Mouse (Mus musculus): ENCODE measurements around the gene Tpo.
A peak's percentile ranks its signal among the peaks of the same experiment; 100 is the strongest.

Gene Tpo

DNA sequence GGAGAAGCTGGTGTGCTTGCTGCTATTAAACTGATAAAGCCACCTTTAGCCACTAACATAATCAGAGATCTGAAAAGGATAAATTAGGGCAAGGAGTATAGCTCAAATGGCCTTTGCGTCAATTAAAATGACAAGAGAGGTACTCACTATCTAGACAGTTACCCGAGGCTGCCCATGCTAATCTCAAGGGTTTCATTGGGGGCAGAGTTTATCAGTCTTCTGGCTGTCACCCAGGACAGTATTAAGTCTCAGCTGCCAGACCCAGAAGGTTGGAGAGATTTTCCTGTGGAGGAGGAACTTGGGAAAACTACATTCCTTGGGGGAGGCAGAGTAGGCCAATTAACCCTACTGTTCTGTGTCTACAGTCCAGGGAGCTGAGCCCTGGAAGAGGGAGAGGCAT lies 63.1 kb downstream of the Tpo start:
- DNase-seq, result no peak

DNA sequence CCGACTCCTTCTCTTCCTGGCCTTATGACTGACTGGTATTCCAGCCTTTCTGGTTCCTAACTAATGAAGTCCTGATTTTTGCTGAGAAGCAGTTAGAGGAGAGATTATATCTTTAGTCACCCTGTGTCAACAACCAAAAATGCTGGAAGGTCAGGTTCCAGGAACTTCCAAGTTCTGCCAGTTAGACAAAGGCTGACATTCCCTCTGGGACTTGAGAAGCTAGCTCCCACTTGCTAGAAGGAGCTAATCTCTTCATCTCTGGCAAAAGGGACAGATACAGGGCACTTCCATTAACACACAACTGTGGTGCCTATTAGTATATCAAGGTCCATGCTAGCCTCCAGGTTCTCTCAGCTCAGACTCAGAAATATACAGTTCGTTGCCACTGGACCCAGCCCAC lies 64.6 kb downstream of the Tpo start:
- no peak for DNase-seq

DNA sequence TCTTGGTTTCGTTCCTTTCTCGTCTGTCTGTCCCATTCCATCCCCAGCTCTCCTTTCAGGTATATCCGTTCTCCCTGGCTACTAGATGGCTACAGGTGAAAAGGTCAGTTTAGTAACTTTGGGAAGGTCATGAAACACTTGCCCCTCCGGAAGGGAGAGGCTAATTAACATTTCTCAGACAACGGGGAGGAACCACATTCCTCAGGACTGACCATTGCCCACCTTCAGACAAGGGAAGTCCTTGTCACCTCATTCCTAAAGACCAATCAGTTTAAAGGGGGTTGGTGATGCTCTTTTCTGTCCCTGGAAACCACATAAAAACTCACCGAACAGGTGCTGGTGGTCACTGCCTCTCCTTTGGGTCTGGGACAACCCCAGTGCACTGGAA lies 70.3 kb downstream of the Tpo start:
- no peak for DNase-seq

GRCm38 (mm10) chr12:30061503-30062117 lies 70.8 kb downstream of the Tpo start:
- DNase-seq, result no peak

DNA sequence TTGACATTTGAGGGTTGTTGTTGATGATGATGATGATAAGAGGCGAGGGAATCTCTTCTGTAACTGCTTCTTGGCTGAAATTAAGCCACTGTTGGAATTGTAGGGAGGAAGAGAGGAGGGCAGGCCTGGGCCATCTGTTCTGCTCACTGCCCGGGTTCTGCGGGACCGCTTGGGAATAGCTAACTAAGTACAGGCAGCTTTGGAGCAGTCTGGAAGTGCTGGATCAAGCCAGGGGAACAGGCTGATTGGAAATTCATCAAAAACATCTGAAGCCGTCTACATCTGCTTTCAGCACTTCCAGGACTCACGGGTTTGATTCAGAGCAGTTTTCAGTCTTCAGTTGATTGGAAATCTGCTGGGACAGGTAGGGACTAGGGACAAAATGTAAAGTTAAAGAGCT lies 74.4 kb downstream of the Tpo start:
- no peak for DNase-seq

- DNase-seq, result no peak
These were observed 77.5 kb downstream of the Tpo start for GRCm38 (mm10) chr12:30054761-30055540.

DNA sequence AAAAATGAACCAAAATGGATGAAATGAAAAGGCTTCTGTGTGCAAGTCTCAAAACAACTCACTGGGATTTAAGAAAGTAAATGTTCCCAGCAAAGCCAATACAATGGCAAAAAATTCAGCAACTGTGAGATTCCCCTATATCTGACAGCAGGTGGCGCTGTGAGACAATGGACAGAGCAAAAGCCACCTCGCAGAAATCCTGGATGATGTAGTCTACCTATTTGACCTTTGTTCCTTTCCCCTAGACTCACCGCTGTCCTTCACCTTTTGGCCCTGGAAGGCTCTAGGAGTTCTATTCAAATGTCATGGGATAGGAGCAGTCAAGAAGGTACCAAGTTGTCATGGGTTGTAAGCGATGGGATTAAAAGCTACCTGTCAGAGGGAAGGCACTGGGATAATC lies 82.2 kb downstream of the Tpo start:
- DNase-seq, result peak; percentile 47

DNA sequence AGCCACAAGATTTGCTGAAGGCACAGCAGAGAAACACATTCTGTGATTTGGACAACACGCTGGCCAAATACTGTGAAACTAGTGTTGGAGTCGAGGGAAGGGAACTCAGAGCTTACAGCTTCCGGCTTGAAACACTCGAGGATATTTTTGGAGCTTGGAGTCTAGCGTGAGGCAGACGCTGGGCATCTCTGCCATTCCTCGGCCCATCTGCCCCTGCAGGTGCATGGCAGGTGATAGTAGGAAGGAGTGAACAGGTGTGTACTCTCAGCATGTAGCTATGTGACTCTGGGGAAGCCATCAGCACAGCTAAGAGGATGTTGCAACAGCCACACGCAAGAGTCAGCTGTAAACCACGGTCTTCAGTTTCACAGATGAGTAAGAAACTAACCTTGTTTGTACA lies 82.6 kb downstream of the Tpo start:
- no peak for DNase-seq

GRCm38 (mm10) chr12:30048848-30049247 lies 83.6 kb downstream of the Tpo start:
- no peak for DNase-seq

DNA sequence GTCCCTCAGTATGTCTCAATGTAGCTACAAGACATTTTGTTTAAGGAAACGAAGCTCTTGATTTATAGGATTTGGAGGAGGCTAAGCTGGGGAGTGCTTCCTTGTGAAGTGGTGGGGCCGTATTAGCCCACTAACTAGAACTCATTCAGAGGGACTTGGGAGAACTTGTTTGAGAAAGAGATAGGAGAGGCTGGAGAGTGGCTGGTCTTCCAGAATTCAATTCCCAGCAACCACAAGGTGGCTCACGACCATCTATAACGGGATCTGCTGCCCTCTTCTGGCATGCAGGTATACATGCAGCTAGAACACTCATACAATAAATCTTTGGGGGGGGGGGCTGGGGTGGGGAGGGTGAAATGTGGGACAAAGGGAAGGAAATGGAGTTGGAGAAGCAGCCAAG lies 92.3 kb downstream of the Tpo start:
- peak; percentile 15 for DNase-seq

- DNase-seq, result peak; percentile 12
These were observed 92.9 kb downstream of the Tpo start for GRCm38 (mm10) chr12:30039565-30039964.

DNA sequence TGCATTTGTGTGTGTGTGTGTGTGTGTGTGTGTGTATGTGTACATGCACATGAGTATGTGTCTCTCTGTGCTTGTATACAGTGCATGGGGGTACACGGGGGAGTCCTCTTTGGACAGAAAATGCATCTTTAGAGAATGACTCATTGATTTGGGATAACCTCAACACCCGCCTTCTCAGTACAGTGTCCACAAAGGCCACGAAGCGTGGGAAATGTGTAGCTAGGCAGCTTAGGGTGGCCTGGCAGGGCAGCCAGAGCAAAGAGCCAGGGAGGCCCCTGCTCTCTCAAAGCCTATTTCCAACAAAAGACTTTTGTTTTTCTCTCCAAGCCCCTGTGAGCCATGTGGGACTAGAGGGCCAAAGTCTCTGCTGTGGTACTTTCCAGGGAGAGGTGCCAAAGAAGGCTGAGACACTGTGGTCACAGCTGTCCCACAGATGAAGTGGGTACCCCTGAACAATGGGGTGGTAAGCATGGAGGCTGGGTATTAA lies 95.8 kb downstream of the Tpo start:
- no peak for DNase-seq

DNA sequence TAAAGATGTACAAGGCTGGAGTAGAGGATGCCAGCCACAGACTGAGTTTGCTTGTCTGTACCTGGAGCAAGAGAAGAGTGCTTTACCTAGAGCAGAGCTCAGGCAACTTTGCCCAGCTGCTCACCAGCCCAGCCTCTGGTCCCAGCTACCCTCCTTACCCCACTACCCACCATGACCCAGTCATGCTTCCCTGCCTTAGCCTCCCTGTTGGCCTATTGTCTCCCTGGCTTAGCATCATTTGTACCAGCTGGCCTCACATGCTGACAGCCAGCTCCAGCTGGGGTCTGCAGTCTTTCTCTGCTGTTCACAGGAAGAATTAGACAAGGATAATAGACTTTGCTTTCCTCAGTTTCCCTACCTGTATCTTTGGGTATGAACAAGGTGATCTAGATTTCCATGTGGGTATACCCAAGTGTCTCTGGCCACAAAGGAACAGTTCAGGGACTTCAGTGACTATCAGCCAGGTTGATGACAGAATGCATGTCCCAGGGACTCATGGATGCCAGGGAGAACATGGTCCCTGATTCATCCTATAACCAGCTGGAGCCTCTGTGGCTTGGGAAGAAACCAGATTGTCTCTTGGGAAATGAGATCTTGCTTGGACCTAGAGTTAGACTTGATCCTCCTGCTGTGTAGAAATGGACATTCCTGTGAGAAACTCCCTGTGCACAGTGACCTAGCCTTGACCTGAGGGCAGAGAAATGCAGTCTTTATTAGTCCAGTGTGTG lies 96.4 kb downstream of the Tpo start:
- DNase-seq, result no peak

GRCm38 (mm10) chr12:30035406-30035805 lies 97.0 kb downstream of the Tpo start:
- no peak for DNase-seq

DNA sequence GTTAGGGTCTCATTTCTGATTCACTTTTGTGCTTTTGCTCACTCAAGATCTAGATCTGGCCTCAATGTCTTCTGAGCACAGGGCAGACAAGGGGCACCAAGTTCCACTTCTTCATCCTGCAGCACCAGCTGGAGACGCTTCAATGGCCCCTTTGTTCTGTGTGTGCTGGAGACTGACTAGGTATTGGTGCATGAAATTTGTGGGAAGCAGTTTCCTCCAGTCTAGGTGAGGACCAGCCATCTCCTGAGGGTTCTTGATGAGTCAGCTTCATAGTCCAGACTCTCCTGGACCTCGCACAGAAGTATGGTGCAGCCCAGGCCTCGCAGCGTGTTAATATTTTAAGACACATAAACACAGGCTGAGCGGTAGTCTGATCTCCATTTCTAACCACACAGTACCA lies 97.7 kb downstream of the Tpo start:
- DNase-seq, result no peak

- no peak for DNase-seq
These were observed 101.9 kb downstream of the Tpo start for GRCm38 (mm10) chr12:30030571-30030970.

GRCm38 (mm10) chr12:30029111-30029510 lies 103.3 kb downstream of the Tpo start:
- no peak for DNase-seq

GRCm38 (mm10) chr12:30027721-30028340 lies 104.6 kb downstream of the Tpo start:
- no peak for DNase-seq

DNA sequence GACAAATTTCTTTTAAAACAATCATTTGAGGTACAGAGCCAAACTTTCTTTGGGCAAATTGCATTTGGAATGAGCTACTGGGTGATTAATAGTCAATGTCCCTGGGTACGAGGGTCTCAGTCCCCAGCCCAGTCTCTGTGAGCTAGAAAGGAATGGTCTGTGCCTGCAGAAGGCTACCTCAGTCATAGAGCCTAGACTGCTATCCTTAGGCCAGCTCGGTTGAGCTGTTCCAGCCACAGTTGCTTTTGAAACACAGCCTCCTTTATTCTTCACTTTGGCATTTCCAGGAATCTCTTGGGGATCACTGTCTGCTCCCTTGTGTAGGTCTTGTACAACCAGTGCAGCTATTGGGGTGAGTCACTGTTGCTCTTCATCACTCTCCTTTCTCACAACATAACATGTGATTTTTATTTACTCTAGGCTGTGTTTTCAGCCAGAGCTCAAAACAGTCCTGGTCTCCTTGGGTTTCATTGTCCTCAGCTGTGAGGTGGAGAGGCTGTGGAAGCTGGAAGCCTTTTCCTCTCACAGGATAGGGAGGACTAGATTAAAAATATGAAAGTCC lies 108.1 kb downstream of the Tpo start:
- DNase-seq, result no peak

DNA sequence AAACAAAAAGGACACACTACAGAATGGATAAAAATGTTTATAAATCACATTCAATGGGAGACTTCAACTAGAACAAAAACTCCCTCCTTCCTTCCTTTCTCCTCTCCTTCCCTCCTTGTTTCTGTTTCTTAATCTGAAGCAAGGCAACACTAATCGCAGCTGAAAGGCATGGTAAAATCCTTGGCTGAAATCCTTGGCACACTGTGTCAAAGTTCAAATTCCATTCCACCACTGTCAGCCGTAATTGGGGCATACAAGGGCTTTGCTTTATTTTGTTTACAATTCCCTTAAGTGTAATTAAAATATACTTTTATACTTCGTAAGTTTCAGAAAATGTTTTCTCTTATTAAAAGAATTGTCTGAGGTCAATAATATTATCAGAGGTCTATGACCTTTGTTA lies 108.9 kb downstream of the Tpo start:
- DNase-seq, result no peak

GRCm38 (mm10) chr12:30020447-30020846 lies 112.0 kb downstream of the Tpo start:
- DNase-seq, result no peak

GRCm38 (mm10) chr12:30017131-30017530 lies 115.3 kb downstream of the Tpo start:
- DNase-seq, result no peak

DNA sequence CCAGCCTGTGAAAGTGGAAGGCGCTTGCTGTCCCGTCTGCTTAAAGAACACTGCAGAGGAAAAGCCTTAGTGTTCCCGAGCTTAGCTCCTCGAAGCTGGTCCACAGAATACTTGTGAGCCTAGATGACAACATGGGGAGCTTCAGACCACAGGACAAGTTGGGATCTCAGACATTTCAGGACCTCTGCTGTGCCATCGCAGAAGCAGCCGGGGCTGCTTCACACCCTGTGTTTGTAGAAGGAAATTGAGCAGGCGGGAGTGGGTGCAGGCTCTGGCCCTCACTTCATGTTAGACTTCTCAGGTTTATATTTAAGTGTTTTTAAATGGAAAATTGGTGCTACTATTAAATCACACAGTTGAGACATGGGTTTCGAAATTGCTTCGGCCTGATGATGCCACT lies 116.9 kb downstream of the Tpo start:
- no peak for DNase-seq
